Comparison of ENCODE assay signal across 8 mouse cellular contexts in genomic region chr15:96460730-96461540, GRCm38 (mm10). TPM values are rescaled to one million over a fixed set of nuclear protein-coding genes. Genes with fewer than 3 reads are reported as not detected.
DNase-seq lines count a peak whose midpoint lies in the region; ATAC-seq and TF ChIP-seq lines count a peak whose summit lies in the region.

Gene Scaf11, minus strand, starts transcription at chr15:96460843.

- peak within 1 kb of the TSS; percentile 83 for H3K4me2 ChIP-seq in embryonic facial prominence, embryonic 15.5 days (replicated peaks)
- peak within 1 kb of the TSS; percentile 95 for H3K4me2 ChIP-seq in kidney, embryonic 14.5 days (replicated peaks; ENCODE audit: low read depth, low read length)
- peak within 1 kb of the TSS; percentile 75 for H3K4me2 ChIP-seq in limb, embryonic 15.5 days

- H3K36me3 ChIP-seq in embryonic facial prominence, embryonic 15.5 days, result no peaks in the 10 kb centered on the region; the same call in 1 of the 2 replicates
- peaks cover 6% of the 10 kb centered on the region; the same call in 1 of the 2 replicates for H3K36me3 ChIP-seq in kidney, embryonic 14.5 days (ENCODE audit: control insufficient read depth, insufficient read depth, low read length)
- H3K36me3 ChIP-seq in limb, embryonic 15.5 days, result no peaks in the 10 kb centered on the region

- H3K9ac ChIP-seq in embryonic facial prominence, embryonic 15.5 days, result peak within 1 kb of the TSS; percentile 99
- peak within 1 kb of the TSS; percentile 99 for H3K9ac ChIP-seq in kidney, embryonic 14.5 days (ENCODE audit: low read depth, low read length)
- peak within 1 kb of the TSS; percentile 99 for H3K9ac ChIP-seq in limb, embryonic 15.5 days

- H3K9me3 ChIP-seq in embryonic facial prominence, embryonic 15.5 days (replicated peaks), result no peaks in the 10 kb centered on the region
- no peaks in the 10 kb centered on the region for H3K9me3 ChIP-seq in kidney, embryonic 14.5 days (ENCODE audit: control insufficient read depth, low read length)
- no peaks in the 10 kb centered on the region for H3K9me3 ChIP-seq in limb, embryonic 15.5 days

- peak within 1 kb of the TSS; percentile 94 for H3K4me3 ChIP-seq in bone marrow, adult 2 months (replicated peaks; ENCODE audit: control insufficient read depth, low read depth, low read length)
- H3K4me3 ChIP-seq in embryonic facial prominence, embryonic 15.5 days (replicated peaks), result peak within 1 kb of the TSS; percentile 86
- H3K4me3 ChIP-seq in kidney, embryonic 14.5 days (ENCODE audit: low read length), result peak within 1 kb of the TSS; percentile 87
- H3K4me3 ChIP-seq in limb, embryonic 15.5 days, result peak within 1 kb of the TSS; percentile 86

- H3K27me3 ChIP-seq in embryonic facial prominence, embryonic 15.5 days, result no peaks in the 10 kb centered on the region
- no peaks in the 10 kb centered on the region for H3K27me3 ChIP-seq in kidney, embryonic 14.5 days (ENCODE audit: control insufficient read depth, insufficient read depth, low read length)
- no peaks in the 10 kb centered on the region for H3K27me3 ChIP-seq in limb, embryonic 15.5 days

- peak; percentile 63; the same call in 1 of the 2 replicates for TF ChIP-seq CTCF in bone marrow, adult 2 months (IDR thresholded peaks at IDR 0.05; ENCODE audit: control insufficient read depth, insufficient read depth, low read length)

- H3K27ac ChIP-seq in bone marrow, adult 2 months (ENCODE audit: control insufficient read depth, insufficient read depth, low read depth, low read length, poor library complexity), result peak within 1 kb of the TSS; percentile 100
- H3K27ac ChIP-seq in embryonic facial prominence, embryonic 15.5 days (replicated peaks), result peak within 1 kb of the TSS; percentile 99
- peak within 1 kb of the TSS; percentile 99 for H3K27ac ChIP-seq in kidney, embryonic 14.5 days (ENCODE audit: low read depth, low read length)
- peak within 1 kb of the TSS; percentile 100 for H3K27ac ChIP-seq in limb, embryonic 15.5 days

- WGBS in bone marrow, adult 2 months, result under 1% methylated on average over 84 of the region's 96 CpGs
- WGBS in embryonic facial prominence, embryonic 15.5 days, result under 1% methylated on average over 83 of the region's 96 CpGs
- under 1% methylated on average over 71 of the region's 96 CpGs for WGBS in kidney, embryonic 14.5 days
- under 1% methylated on average over 81 of the region's 96 CpGs for WGBS in limb, embryonic 15.5 days

- ATAC-seq in embryonic facial prominence, embryonic 15.5 days (ENCODE audit: insufficient number of reproducible peaks, low FRiP score, low TSS enrichment, low read depth), result peak; percentile 96
- peak; percentile 96 for ATAC-seq in kidney, embryonic 14.5 days (ENCODE audit: low FRiP score, low TSS enrichment)
- ATAC-seq in limb, embryonic 15.5 days (ENCODE audit: insufficient number of reproducible peaks, low FRiP score, low TSS enrichment, low read depth), result peak; percentile 94

- peak; percentile 82; the same call in 1 of the 2 replicates for TF ChIP-seq POLR2A in bone marrow, adult 2 months (IDR thresholded peaks at IDR 0.05; ENCODE audit: borderline replicate concordance, control insufficient read depth, low read depth, low read length)

- no peaks in the 10 kb centered on the region; the same call in 1 of the 2 replicates for H3K4me1 ChIP-seq in bone marrow, adult 2 months (ENCODE audit: control insufficient read depth, insufficient read depth, low read length)
- H3K4me1 ChIP-seq in embryonic facial prominence, embryonic 15.5 days, result peaks cover 16% of the 10 kb centered on the region
- peaks cover 21% of the 10 kb centered on the region for H3K4me1 ChIP-seq in kidney, embryonic 14.5 days (ENCODE audit: control insufficient read depth, insufficient read depth, low read length)
- H3K4me1 ChIP-seq in limb, embryonic 15.5 days, result peaks cover 23% of the 10 kb centered on the region

- peak; percentile 94 for DNase-seq in 416B (ENCODE audit: low read depth)
- DNase-seq in heart, adult 9 months (ENCODE audit: low spot score in 2 of 2), result peak; percentile 91 to 93
- peak; percentile 82 to 90 for DNase-seq in monocyte, adult 2 months (ENCODE audit: low read depth in 1 of 2, low spot score in 2 of 2)
- peak; percentile 95 to 96 for DNase-seq in spleen, postnatal 36 days (ENCODE audit: low spot score in 2 of 2)

RNA-seq across cellular contexts. Expression of gene Scaf11, which starts in this region (rescaled TPM):
- polyA plus RNA-seq in bone marrow, adult 2 months (2011; ENCODE audit: insufficient read depth, insufficient read length, low replicate concordance, missing spikeins), result 30.4 and 32.1 TPM in 2 replicates
- polyA plus RNA-seq in embryonic facial prominence, embryonic 15.5 days (2015; fragmentation: Nextera tagmentation; extraction: Ambion mirVana), result 80.6 and 84.0 TPM in 2 replicates
- 86.1 and 115 TPM in 2 replicates for polyA plus RNA-seq in kidney, embryonic 14.5 days (2014; fragmentation: Nextera tagmentation; extraction: Ambion mirVana)
- 85.2 and 87.2 TPM in 2 replicates for polyA plus RNA-seq in limb, embryonic 15.5 days (2015; fragmentation: Nextera tagmentation; extraction: Ambion mirVana)

Comparison
In these comparisons a context has a peak if more than half of its experiments do, and no peak if none do; other contexts are left out.
1. Peak in every context shown above with its lines: DNase-seq, ATAC-seq, H3K4me3 ChIP-seq and H3K27ac ChIP-seq.